Mouse (Mus musculus) stomach, embryonic 16.5 days (tissue): ENCODE results near the gene Mamdc2. TPM values are rescaled to one million over a fixed set of nuclear protein-coding genes. Genes with fewer than 3 reads are reported as not detected.

ENCODE experiments used
- ATAC-seq: fragments of 200-750 bp; cut with Nextera tagmentation; 2 replicates; pipeline ENCODE4 v1.8.0; 2017; ENCODE audit warnings: moderate number of reproducible peaks, moderate TSS enrichment; ENCODE audit not compliant: insufficient read depth, low FRiP score
- H3K27ac ChIP-seq: fragments of 300-500 bp; sonication (generic); 2 replicates; pipeline ENCODE4 v1.5.1; 2014; ENCODE audit warnings: low read length
- H3K27me3 ChIP-seq: fragments of 300-500 bp; sonication (generic); 2 replicates; pipeline ENCODE4 v1.6.1; 2014; ENCODE audit warnings: low read length, control low read depth, mixed read lengths; ENCODE audit not compliant: control insufficient read depth, insufficient read depth
- H3K36me3 ChIP-seq: fragments of 300-500 bp; sonication (generic); 2 replicates; pipeline ENCODE4 v1.6.1; 2014; ENCODE audit warnings: low read length; ENCODE audit not compliant: control insufficient read depth, insufficient read depth
- H3K4me1 ChIP-seq: fragments of 300-500 bp; sonication (generic); 2 replicates; pipeline ENCODE4 v1.6.1; 2014; ENCODE audit warnings: low read length, control low read depth, mixed read lengths; ENCODE audit not compliant: control insufficient read depth, insufficient read depth
- H3K4me2 ChIP-seq: fragments of 300-500 bp; sonication (generic); 2 replicates; pipeline ENCODE4 v1.6.1; 2014; ENCODE audit warnings: low read depth, low read length, mixed read lengths
- H3K4me3 ChIP-seq: fragments of 300-500 bp; sonication (generic); replicated peaks from 2 replicates; pipeline ENCODE4 v1.5.1; 2014; ENCODE audit warnings: mild to moderate bottlenecking, low read length
- H3K9ac ChIP-seq: fragments of 300-500 bp; sonication (generic); 2 replicates; pipeline ENCODE4 v1.6.1; 2014; ENCODE audit warnings: low read length
- H3K9me3 ChIP-seq: fragments of 300-500 bp; sonication (generic); replicated peaks from 2 replicates; pipeline ENCODE4 v1.6.1; 2016; ENCODE audit warnings: low read length, control low read depth; ENCODE audit not compliant: control insufficient read depth
- WGBS: fragments of 180-500 bp; shearing (Covaris S2); extraction: QIAGEN DNeasy Blood & Tissue Kit; methylation state at CpG from one replicate; pipeline ENCODE4 v1.1.7; 2014; 5-methylcytosine and 5-hydroxymethylcytosine counted together
- polyA plus RNA-seq: library from polyadenylated mRNA; unstranded; fragments of >200 nt; fragmentation: Nextera tagmentation; extraction: Ambion mirVana; gene quantifications from 2 replicates; pipeline ENCODE4 v1.2.1, GENCODE M21; 2015

Gene Mamdc2
- polyA plus RNA-seq, 1 experiment from 2014 or later: 4.4 TPM

DNA sequence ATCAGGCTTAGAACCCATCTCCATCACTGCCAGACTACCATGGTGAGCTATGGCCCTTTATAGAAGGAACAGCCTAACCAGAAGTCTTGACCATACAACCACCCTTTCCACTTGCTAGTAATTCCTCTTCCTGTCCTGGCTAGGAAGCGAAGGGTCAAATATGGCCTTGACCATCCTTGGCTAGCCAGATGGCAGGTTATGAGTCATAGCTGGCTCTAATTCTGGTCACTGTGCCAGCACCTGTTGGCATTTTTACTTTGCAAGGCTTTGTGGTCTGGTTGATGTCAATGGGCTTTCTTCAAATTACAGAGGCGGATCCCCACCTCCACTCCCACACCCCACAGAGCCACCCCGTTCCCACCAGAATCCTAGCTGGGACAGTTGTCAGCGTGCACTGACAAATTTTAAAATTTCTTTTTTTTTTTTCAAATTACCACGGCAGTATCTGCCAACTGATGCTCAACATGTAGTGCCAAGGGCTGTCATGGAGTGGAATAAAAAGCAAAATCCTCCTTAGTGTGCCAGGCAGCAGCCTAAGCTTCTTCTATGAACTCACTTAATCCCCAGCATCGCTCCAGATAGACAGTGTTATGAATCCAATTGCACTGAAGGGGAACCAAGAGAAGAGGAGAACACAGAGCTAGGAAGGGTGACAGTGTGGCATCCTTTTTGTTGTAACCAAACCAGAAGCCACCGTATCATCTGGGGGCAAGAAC is 73.1 kb downstream of the Mamdc2 start:
- Histone ChIP-seq H3K4me2 (no peak overlapping the region), H3K27ac (no peak overlapping the region), H3K4me3 (no peak overlapping the region), H3K36me3 (no peaks in the 10 kb centered on the region), H3K4me1 (no peaks in the 10 kb centered on the region), H3K9me3 (no peaks in the 10 kb centered on the region), H3K27me3 (no peaks in the 10 kb centered on the region), H3K9ac (no peak overlapping the region)
- ATAC-seq: no peak
- 83% methylated on average over 7 of the region's 7 CpGs for WGBS

DNA sequence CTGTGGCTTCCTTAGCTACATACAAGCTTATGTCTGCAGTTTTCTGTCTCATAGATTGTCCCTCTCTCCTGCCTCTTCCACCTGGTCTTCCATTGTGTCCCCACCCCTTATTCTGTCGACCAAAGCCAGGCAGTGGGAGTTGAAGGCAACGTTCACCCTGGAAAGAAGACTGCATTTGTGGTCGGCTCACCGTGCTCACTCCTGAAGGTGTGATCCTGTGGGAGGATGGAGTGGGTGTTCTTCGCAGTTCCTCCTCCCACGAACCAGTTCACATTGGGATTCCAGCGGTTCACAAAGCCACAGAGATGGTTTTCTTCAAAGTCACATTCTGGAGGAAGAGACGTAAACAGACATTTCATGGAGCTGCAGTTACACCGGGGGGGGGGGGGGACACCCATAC is 74.5 kb downstream of the Mamdc2 start:
- Histone ChIP-seq H3K4me1 (no peaks in the 10 kb centered on the region), H3K27me3 (no peaks in the 10 kb centered on the region), H3K4me2 (no peak overlapping the region), H3K4me3 (no peak overlapping the region), H3K36me3 (no peaks in the 10 kb centered on the region), H3K27ac (no peak overlapping the region), H3K9me3 (no peaks in the 10 kb centered on the region), H3K9ac (no peak overlapping the region)
- WGBS: 61% methylated on average over 9 of the region's 9 CpGs
- ATAC-seq: no peak

DNA sequence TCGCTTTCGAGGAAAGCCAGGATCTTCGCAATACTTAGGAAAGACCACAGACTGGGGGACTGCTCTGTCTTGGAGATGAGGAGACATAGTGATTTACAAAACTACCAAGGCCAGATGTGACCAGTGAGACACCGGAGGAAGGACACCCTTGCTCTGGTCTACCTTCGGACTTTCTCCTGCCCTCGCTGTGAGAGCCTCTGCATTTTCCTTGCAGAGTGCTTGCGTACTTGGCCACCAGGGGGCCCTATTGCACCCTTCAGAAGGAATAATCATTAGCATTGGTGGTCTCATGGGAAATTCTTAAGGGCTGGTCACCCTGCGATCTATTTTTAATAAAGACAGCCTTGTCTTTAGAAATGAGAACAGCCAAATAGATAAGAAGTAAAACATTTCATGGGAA is 75.0 kb downstream of the Mamdc2 start:
- Histone ChIP-seq H3K9me3 (no peaks in the 10 kb centered on the region), H3K27ac (no peak overlapping the region), H3K9ac (no peak overlapping the region), H3K4me2 (no peak overlapping the region), H3K27me3 (no peaks in the 10 kb centered on the region), H3K4me1 (no peaks in the 10 kb centered on the region), H3K4me3 (no peak overlapping the region), H3K36me3 (no peaks in the 10 kb centered on the region)
- WGBS: 46% methylated on average over 8 of the region's 8 CpGs
- no peak for ATAC-seq

DNA sequence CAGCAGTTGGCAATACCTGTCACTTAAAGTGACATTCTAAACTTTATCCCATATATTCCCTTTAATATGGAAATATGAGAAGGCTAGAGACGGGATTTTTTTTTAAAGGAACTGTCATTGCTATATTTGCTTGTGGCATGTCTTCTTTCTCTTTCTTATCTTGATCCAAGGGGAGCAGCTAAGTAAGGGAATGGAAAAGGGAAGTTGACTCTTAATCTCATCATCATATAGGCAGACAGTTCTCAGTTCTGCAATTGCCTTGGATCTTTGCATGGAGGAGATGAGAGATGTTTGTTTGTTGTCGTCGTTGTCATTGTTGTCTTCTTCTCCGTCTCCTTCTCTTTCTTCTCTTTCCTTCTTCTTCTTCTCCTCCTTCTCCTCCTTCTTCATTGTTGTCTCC is 79.0 kb downstream of the Mamdc2 start:
- WGBS: 87% methylated on average over 4 of the region's 4 CpGs
- no peak for ATAC-seq
- H3K9ac ChIP-seq: no peak overlapping the region
- no peak overlapping the region for H3K4me3 ChIP-seq
- no peaks in the 10 kb centered on the region for H3K36me3 ChIP-seq
- H3K9me3 ChIP-seq: no peaks in the 10 kb centered on the region
- no peaks in the 10 kb centered on the region for H3K27me3 ChIP-seq
- H3K4me2 ChIP-seq: no peak overlapping the region
- H3K4me1 ChIP-seq: no peaks in the 10 kb centered on the region
- no peak overlapping the region for H3K27ac ChIP-seq

DNA sequence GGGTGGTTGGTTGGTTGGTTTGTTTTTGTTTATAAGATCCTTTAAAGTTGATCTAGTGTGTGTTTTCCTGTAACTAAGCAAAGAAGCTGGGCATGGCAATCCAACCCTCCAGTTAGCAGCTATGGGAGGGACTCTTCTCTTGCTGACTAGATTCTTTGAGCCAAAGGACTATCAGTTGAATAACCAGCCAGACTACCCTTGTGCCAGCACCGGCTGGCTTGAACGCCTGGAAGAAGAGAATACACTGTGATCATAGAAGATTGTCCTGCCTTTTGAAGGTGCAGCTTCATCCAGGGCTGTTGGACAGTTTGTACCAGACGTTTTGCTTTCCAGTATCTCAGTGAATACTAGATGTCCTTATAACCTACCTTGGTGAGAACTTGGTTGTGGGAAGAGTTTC is 86.2 kb downstream of the Mamdc2 start:
- no peak for ATAC-seq
- Histone ChIP-seq H3K27me3 (no peaks in the 10 kb centered on the region), H3K4me3 (no peak overlapping the region), H3K9me3 (no peaks in the 10 kb centered on the region), H3K4me1 (peaks cover 2% of the 10 kb centered on the region; the same call in 1 of the 2 replicates), H3K27ac (no peak overlapping the region), H3K4me2 (no peak overlapping the region), H3K9ac (no peak overlapping the region), H3K36me3 (no peaks in the 10 kb centered on the region)
- 83% methylated on average over 3 of the region's 3 CpGs for WGBS

DNA sequence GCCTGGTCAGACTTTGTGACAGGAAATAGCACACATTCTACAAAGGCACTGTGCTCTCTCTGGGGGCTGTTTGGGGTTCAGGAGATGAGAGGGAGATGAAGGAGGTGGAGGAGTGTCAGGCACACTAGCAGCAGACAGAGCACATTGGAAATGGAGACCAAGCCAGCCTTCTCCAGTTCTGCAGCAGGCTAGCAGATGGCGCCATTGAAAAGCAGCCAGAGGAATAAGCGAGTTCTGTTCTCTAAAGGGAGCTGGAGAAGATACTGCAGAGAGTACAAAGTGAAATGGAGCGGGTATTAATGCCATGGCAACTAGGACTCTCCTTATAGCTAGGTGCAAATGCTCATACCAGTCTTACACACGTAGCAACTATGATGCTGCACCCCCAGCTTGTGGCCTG is 87.1 kb downstream of the Mamdc2 start:
- H3K9ac ChIP-seq: no peak overlapping the region
- H3K9me3 ChIP-seq: no peaks in the 10 kb centered on the region
- no peaks in the 10 kb centered on the region for H3K27me3 ChIP-seq
- peaks cover 2% of the 10 kb centered on the region; the same call in 1 of the 2 replicates for H3K4me1 ChIP-seq
- ATAC-seq: no peak
- H3K27ac ChIP-seq: no peak overlapping the region
- H3K4me3 ChIP-seq: no peak overlapping the region
- no peak overlapping the region for H3K4me2 ChIP-seq
- H3K36me3 ChIP-seq: no peaks in the 10 kb centered on the region
- WGBS: 81% methylated on average over 4 of the region's 4 CpGs

- Histone ChIP-seq H3K4me3 (no peak overlapping the region), H3K27ac (no peak overlapping the region), H3K9me3 (no peaks in the 10 kb centered on the region), H3K4me2 (no peak overlapping the region), H3K4me1 (peaks cover 2% of the 10 kb centered on the region; the same call in 1 of the 2 replicates), H3K27me3 (no peaks in the 10 kb centered on the region), H3K36me3 (no peaks in the 10 kb centered on the region), H3K9ac (no peak overlapping the region)
- no peak for ATAC-seq
- WGBS: 70% methylated on average over 4 of the region's 4 CpGs
Measured at GRCm38 (mm10) chr19:23360536-23360935, 87.7 kb downstream of the Mamdc2 start.

DNA sequence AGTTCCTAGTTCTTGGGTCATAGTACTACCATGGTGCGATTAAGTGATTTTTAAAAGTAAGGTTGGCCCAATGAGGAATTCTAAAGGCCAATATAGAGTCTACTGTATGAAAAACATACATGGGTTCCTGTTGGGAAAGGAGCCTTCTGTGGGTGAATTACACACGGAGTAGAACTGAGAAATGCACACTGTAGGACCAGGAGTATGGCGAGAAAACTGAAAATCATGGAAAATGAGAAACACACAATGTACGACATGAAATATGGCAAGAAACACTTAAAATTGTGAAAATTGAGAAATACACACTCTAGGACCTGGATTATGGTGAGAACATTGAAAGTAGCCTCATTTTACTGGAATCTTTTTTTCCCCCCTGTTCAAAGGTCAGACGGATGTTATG is 91.0 kb downstream of the Mamdc2 start:
- Histone ChIP-seq H3K4me2 (no peak overlapping the region), H3K9ac (no peak overlapping the region), H3K36me3 (no peaks in the 10 kb centered on the region), H3K4me1 (peaks cover 13% of the 10 kb centered on the region), H3K9me3 (no peaks in the 10 kb centered on the region), H3K27me3 (no peaks in the 10 kb centered on the region), H3K4me3 (no peak overlapping the region), H3K27ac (no peak overlapping the region)
- no peak for ATAC-seq
- 90% methylated on average over 5 of the region's 5 CpGs for WGBS

DNA sequence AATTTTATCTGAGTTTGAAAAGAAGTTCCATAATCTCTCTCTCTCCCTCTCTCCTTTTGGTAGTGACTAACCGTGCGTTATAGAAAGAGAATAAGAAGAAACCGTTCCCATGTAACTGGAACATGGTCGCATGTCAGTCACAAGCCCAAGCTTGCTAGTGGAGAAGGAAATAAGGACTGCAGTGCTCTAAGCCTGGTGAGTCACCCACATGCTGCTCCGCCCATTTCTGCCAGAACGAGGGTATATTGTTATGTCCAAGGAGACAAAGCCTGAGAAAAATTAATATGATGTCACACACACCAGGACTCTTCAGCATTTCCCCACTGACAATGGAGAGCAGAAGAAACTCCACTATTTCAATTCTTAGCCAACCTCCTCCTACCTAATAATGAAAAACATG is 93.5 kb downstream of the Mamdc2 start:
- ATAC-seq: peak; percentile 74
- 72% methylated on average over 6 of the region's 6 CpGs for WGBS

More for the DNA sequence above, 93.5 kb downstream of the Mamdc2 start:
- H3K4me3 ChIP-seq: no peak overlapping the region
- no peak overlapping the region for H3K27ac ChIP-seq
- peaks cover 11% of the 10 kb centered on the region for H3K4me1 ChIP-seq
- no peaks in the 10 kb centered on the region for H3K36me3 ChIP-seq
- no peaks in the 10 kb centered on the region for H3K9me3 ChIP-seq
- H3K27me3 ChIP-seq: no peaks in the 10 kb centered on the region
- no peak overlapping the region for H3K9ac ChIP-seq
- H3K4me2 ChIP-seq: no peak overlapping the region
